In genomic region chr14:64568689-64569088, GRCm38 (mm10) we compare ENCODE assay signal across 10 mouse cellular contexts.
DNase-seq lines count a peak whose midpoint lies in the region; ATAC-seq and TF ChIP-seq lines count a peak whose summit lies in the region.
"Had no signal": no experiment of that assay in that cellular context is flagged by ENCODE, and none has a peak within 500 bp of the region (broad histone marks: within the 10 kb centered on the region; RNA-seq: fewer than 3 reads in every experiment).

No protein-coding gene starts in this region.

- H3K27ac ChIP-seq in heart, postnatal 0 days (ENCODE audit: low read depth) = no peak overlapping the region
- H3K27ac ChIP-seq in neural tube, embryonic 15.5 days (replicated peaks) = no peak overlapping the region
- H3K27ac ChIP-seq: hindbrain, embryonic 15.5 days; lung, embryonic 15.5 days had no signal

- no peaks in the 10 kb centered on the region for H3K9me3 ChIP-seq in heart, postnatal 0 days (replicated peaks; ENCODE audit: control insufficient read depth, low read length)
- H3K9me3 ChIP-seq in neural tube, embryonic 15.5 days (replicated peaks) = no peaks in the 10 kb centered on the region
- H3K9me3 ChIP-seq: hindbrain, embryonic 15.5 days; lung, embryonic 15.5 days had no signal

- no peak for TF ChIP-seq CTCF in heart, postnatal 0 days (IDR thresholded peaks at IDR 0.05; ENCODE audit: low read depth)

- no peaks in the 10 kb centered on the region for H3K4me1 ChIP-seq in heart, postnatal 0 days (ENCODE audit: control insufficient read depth, insufficient read depth)
- H3K4me1 ChIP-seq in neural tube, embryonic 15.5 days = peaks cover 12% of the 10 kb centered on the region
- H3K4me1 ChIP-seq: lung, embryonic 15.5 days had no signal

- ATAC-seq in heart, postnatal 0 days (ENCODE audit: insufficient read depth, low read depth) = no peak
- no peak for ATAC-seq in neural tube, embryonic 15.5 days (ENCODE audit: low FRiP score)

- no peak overlapping the region for H3K4me2 ChIP-seq in heart, postnatal 0 days (ENCODE audit: low read depth, low read length)
- no peak overlapping the region for H3K4me2 ChIP-seq in neural tube, embryonic 15.5 days
- H3K4me2 ChIP-seq: hindbrain, embryonic 15.5 days; lung, embryonic 15.5 days had no signal

- H3K36me3 ChIP-seq in heart, postnatal 0 days (replicated peaks; ENCODE audit: control insufficient read depth, insufficient read depth, low read length) = no peaks in the 10 kb centered on the region
- H3K36me3 ChIP-seq in neural tube, embryonic 15.5 days = no peaks in the 10 kb centered on the region
- H3K36me3 ChIP-seq: hindbrain, embryonic 15.5 days; lung, embryonic 15.5 days had no signal

- H3K27me3 ChIP-seq in heart, postnatal 0 days (ENCODE audit: control insufficient read depth, insufficient read depth, low read length) = no peaks in the 10 kb centered on the region; the same call in 1 of the 2 replicates
- H3K27me3 ChIP-seq in neural tube, embryonic 15.5 days (replicated peaks) = no peaks in the 10 kb centered on the region
- H3K27me3 ChIP-seq: hindbrain, embryonic 15.5 days; lung, embryonic 15.5 days had no signal

- peak; percentile 47 for DNase-seq in heart, postnatal 0 days (ENCODE audit: low spot score)
- DNase-seq in heart, adult 11 months = no peak
- peak; percentile 60 for DNase-seq in neural tube, embryonic 10.5 days (ENCODE audit: extremely low spot score, low spot score)
- DNase-seq in embryo, embryonic 9.5 days (ENCODE audit: extremely low spot score) = peak; percentile 47
- DNase-seq in retina, embryonic 14.5 days (ENCODE audit: low spot score) = peak; percentile 67
- DNase-seq in right cerebral cortex, postnatal 36 days (ENCODE audit: low spot score in 2 of 2) = no peak
- DNase-seq in cerebellum, adult 9-11 months = no peak

- WGBS in heart, postnatal 0 days = 10% methylated on average over 6 of the region's 6 CpGs
- 10% methylated on average over 6 of the region's 6 CpGs for WGBS in neural tube, embryonic 15.5 days

- H3K4me3 ChIP-seq in heart, postnatal 0 days (ENCODE audit: low read depth, low read length) = no peak overlapping the region
- no peak overlapping the region for H3K4me3 ChIP-seq in neural tube, embryonic 15.5 days (replicated peaks)
- H3K4me3 ChIP-seq: hindbrain, embryonic 15.5 days; lung, embryonic 15.5 days had no signal

- no peak for TF ChIP-seq EP300 in heart, postnatal 0 days (IDR thresholded peaks at IDR 0.05; ENCODE audit: low read depth)

- H3K9ac ChIP-seq in heart, postnatal 0 days (replicated peaks; ENCODE audit: low read depth, low read length) = no peak overlapping the region
- no peak overlapping the region for H3K9ac ChIP-seq in neural tube, embryonic 15.5 days (replicated peaks)
- H3K9ac ChIP-seq: hindbrain, embryonic 15.5 days; lung, embryonic 15.5 days had no signal

Comparison
In these comparisons a context has a peak if more than half of its experiments do, and no peak if none do; other contexts are left out.
1. DNase-seq: peak in heart, postnatal 0 days (single experiment), neural tube, embryonic 10.5 days (single experiment), embryo, embryonic 9.5 days (single experiment) and retina, embryonic 14.5 days (single experiment); none in heart, adult 11 months (single experiment), right cerebral cortex, postnatal 36 days (0 of 2) and cerebellum, adult 9-11 months (single experiment).